Mouse (Mus musculus) E14TG2a.4 (cell line): ENCODE measurements around the gene Pdzd9.
A peak's percentile ranks its signal among the peaks of the same experiment; 100 is the strongest.

Experiments used
- H3K27me3 ChIP-seq: 2 replicates; pipeline ENCODE4 v1.6.1; 2014; ENCODE audit warnings: low read length, control low read depth; ENCODE audit not compliant: insufficient read depth
- H3K36me3 ChIP-seq: 2 replicates; pipeline ENCODE4 v1.6.1; 2014; ENCODE audit warnings: low read length, control low read depth; ENCODE audit not compliant: insufficient read depth
- H3K4me1 ChIP-seq: replicated peaks from 2 replicates; pipeline ENCODE4 v1.6.1; 2014; ENCODE audit warnings: low read depth, low read length, control low read depth
- H3K4me3 ChIP-seq: replicated peaks from 2 replicates; pipeline ENCODE4 v1.5.1; 2014; ENCODE audit warnings: mild to moderate bottlenecking, low read length
- H3K9me3 ChIP-seq: 2 replicates; pipeline ENCODE4 v1.6.1; 2014; ENCODE audit warnings: low read length, control low read depth
- CTCF ChIP-seq: conservative IDR thresholded peaks from 2 replicates; pipeline ENCODE4 v1.5.1; 2014; ENCODE audit warnings: low read length
- NANOG ChIP-seq: IDR thresholded peaks from 2 replicates; pipeline ENCODE4 v1.6.1; 2014; ENCODE audit warnings: borderline replicate concordance, low read length, mixed read lengths
- POU5F1 ChIP-seq: IDR thresholded peaks from 2 replicates; pipeline ENCODE4 v1.6.1; 2014; ENCODE audit warnings: low read length, borderline replicate concordance

Gene Pdzd9

DNA sequence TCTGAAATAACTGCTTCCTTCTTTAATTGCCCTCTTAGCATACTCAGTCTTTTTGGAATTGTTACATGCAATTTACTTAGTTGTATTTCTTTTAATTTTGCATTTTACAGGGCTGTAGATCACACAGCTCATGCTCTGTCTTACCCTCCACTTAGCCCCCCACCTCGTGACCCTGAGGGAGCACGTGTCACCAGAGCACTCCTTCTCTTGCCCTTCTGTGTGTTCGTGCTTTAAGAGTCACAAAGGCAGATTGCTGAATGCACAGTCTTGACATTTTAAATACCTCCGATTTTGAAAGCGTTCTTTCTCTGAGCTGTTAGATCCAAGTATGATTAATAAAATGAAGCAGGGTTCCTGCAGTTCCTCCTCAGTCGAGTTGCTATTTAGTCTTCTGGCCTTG, 25.1 kb upstream of the Pdzd9 start:
- H3K9me3 ChIP-seq = no peaks in the 10 kb centered on the region
- TF ChIP-seq CTCF = no peak
- TF ChIP-seq POU5F1 = no peak
- no peak for TF ChIP-seq NANOG
- no peak overlapping the region for H3K4me3 ChIP-seq
- no peaks in the 10 kb centered on the region for H3K27me3 ChIP-seq
- H3K36me3 ChIP-seq = peaks cover 12% of the 10 kb centered on the region
- peaks cover 69% of the 10 kb centered on the region for H3K4me1 ChIP-seq

DNA sequence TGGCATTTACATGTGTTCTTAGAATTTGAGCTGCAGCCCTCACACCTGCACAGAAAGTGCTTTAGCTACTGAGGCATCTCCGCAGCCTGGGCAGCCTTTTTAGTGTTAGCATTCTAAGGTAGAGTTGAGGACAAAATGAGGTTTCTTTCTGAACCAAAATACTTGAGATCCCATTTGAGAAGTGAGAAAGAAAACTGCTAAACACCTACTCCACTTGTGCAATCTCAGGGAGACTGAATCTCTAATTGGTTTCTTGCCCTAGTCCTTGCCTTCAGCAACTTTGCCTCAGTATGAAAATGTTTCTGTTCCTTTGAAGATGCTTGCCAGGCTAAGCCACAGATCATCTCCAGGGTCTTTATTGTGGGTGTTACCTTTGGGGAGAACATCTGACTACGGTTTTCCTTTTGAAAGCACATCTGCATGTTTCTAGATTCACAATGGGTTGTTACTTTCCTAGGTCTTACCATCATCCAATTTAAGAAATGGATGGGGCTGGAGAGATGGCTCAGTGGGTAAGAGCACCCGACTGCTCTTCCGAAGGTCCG, 23.8 kb upstream of the Pdzd9 start:
- Histone ChIP-seq H3K27me3 (no peaks in the 10 kb centered on the region), H3K4me3 (no peak overlapping the region), H3K4me1 (peaks cover 59% of the 10 kb centered on the region), H3K36me3 (peaks cover 19% of the 10 kb centered on the region), H3K9me3 (no peaks in the 10 kb centered on the region)
- TF ChIP-seq POU5F1 (no peak), CTCF (no peak), NANOG (no peak)

DNA sequence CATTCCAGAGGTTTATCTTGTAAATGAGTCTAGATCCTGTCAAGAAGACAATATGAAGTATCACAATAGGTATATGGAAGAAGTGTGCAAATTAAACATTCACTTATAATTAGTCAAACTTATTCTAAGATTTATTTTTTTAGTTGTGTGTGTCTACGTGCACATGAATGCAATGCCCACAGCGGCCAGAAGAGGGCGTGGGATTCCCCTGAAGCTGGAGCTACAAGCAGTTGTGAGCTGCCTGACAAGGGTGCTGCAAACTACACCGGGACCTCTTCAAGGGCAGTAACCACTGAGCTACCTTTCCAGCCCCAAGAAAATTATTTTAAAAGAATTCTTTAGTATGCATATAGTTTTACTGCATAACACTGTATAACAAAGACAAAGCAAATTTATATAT, 20.5 kb upstream of the Pdzd9 start:
- Histone ChIP-seq H3K36me3 (peaks cover 20% of the 10 kb centered on the region), H3K9me3 (no peaks in the 10 kb centered on the region), H3K27me3 (no peaks in the 10 kb centered on the region), H3K4me3 (no peak overlapping the region), H3K4me1 (peaks cover 38% of the 10 kb centered on the region)
- TF ChIP-seq NANOG (no peak), POU5F1 (no peak), CTCF (peak; percentile 86)

DNA sequence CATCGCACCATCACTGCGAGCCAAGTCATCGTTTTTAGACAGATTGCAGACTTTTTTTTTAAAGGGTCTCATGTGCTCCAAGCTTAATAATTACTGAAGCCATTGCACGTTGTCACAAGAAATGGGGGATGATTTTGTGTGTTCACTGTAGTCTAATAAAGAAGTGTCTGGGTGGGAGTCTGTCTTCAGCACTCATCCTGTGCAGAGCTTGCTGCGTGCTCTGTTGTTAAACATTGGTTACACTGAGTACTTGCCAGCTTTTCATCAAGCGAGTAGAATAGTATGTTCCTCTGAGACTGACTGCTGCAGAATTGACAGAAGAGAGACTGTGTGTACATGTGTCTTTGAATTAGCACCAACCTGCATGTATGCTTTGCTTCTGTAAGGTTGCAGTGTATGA, 15.1 kb upstream of the Pdzd9 start:
- H3K9me3 ChIP-seq = no peaks in the 10 kb centered on the region
- TF ChIP-seq CTCF (no peak), NANOG (no peak), POU5F1 (no peak)
- H3K4me1 ChIP-seq = peaks cover 7% of the 10 kb centered on the region; the same call in 1 of the 2 replicates
- no peak overlapping the region for H3K4me3 ChIP-seq
- H3K36me3 ChIP-seq = 0 out of 2 replicates have a peak, but pooled peaks cover 10% of the 10 kb centered on the region
- no peaks in the 10 kb centered on the region for H3K27me3 ChIP-seq

DNA sequence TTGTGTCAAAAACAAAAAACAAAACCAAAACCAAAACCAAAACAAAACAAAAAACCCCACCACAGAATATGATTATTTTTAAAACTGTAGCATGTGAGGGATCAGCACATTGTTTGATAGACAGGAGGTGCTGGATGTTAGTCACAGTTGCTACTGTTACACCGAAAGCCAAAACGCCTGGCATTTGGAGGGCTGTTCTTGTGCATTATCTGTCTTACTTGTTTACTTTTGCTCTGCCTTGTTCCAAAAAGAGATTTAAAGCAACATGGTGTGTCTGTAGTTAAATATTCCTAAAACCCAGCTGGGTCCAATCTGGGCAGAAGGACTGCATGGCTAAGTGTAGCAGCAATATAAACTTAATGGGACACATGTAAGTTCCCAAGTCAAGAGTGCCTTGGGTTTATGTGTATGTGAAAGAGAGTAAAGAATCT, 14.6 kb upstream of the Pdzd9 start:
- Histone ChIP-seq H3K4me3 (no peak overlapping the region), H3K4me1 (0 out of 2 replicates have a peak, but pooled peaks cover 11% of the 10 kb centered on the region), H3K9me3 (no peaks in the 10 kb centered on the region), H3K36me3 (0 out of 2 replicates have a peak, but pooled peaks cover 10% of the 10 kb centered on the region), H3K27me3 (no peaks in the 10 kb centered on the region)
- TF ChIP-seq CTCF (no peak), NANOG (no peak), POU5F1 (no peak)

DNA sequence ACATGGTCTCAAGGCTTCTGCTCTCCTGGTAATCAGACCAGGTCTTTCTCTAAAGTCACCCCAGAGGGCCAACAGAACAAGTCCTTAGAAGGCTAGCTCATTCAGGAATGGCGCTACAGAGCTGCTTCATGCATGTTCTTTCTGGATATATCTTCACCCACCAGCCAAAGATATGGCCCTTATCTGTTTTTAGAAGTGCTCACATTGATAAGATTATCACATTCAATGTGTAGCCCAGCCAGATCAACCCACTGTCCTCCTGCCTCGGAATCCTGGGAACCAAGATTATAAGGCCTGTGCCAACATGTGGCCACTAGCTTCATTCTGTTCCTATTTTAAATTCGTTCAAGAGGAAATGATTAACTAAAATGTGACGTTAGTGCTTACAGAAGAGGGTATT, 11.9 kb upstream of the Pdzd9 start:
- Histone ChIP-seq H3K4me3 (no peak overlapping the region), H3K9me3 (no peaks in the 10 kb centered on the region), H3K4me1 (peaks cover 26% of the 10 kb centered on the region), H3K36me3 (0 out of 2 replicates have a peak, but pooled peaks cover 3% of the 10 kb centered on the region), H3K27me3 (no peaks in the 10 kb centered on the region)
- no peak for TF ChIP-seq POU5F1
- TF ChIP-seq CTCF = no peak
- TF ChIP-seq NANOG = no peak

DNA sequence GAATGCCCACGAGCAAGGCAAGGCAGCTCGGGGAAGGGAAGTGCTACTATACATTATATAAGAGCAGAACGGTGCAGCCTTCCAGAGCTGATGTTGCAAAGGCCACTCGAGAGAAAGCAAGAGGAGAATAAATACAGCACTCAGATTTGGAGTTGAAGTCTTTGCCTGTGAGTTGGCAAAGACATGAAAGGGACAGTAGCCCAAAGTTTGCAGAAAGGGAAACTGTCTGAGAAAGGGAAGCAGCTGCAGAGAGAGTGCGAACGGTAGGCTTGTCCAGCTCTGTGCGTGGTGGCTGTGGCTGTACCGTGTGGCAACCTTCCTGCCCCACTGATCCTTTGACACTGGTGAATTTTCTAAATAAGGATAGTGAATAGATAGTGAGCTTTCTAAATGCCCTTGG, 8.9 kb upstream of the Pdzd9 start:
- H3K9me3 ChIP-seq = no peaks in the 10 kb centered on the region
- peaks cover 35% of the 10 kb centered on the region for H3K4me1 ChIP-seq
- H3K4me3 ChIP-seq = 0 out of 2 replicates have a peak overlapping the region, but pooled peaks have one; percentile 90
- H3K36me3 ChIP-seq = 0 out of 2 replicates have a peak, but pooled peaks cover 3% of the 10 kb centered on the region
- no peaks in the 10 kb centered on the region for H3K27me3 ChIP-seq
- TF ChIP-seq CTCF (no peak), POU5F1 (no peak), NANOG (no peak)

DNA sequence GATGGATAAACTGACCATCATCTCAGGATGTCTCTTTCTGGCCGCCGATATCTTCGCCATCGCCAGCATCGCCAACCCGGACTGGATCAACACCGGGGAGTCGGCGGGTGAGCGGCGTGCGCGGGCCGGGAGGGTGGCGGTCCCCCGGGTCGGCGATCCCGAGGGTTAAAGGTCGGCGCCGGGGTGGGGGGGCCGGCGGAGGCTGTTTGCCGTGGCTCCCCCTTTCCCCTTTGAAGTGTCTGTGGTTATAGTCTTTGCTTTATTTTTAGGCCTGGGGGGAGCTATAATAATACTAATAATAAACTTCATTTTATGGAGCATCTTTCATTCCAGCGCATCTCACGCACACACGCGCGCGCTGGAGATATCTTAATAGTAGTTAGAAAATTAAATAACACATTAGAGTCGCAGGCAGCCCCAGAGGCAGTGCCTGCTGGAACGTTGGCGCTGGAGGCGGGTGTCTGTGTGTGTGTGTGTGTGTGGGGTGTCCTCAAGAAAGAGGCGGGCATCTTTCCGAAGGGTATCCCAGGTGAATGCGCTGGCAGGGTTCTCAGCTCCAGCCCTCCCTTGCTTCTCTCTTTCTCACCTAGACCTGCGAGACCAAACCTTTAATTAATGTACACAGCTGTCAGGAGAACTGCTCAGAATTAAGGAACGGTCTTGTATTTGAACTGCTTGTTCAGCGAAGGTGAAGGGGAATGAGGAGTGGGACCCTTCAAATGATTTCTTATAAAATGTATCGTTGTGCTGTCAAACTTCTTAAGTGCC, 7.8 kb upstream of the Pdzd9 start:
- Histone ChIP-seq H3K27me3 (no peaks in the 10 kb centered on the region), H3K36me3 (0 out of 2 replicates have a peak, but pooled peaks cover 3% of the 10 kb centered on the region), H3K9me3 (no peaks in the 10 kb centered on the region), H3K4me1 (peaks cover 35% of the 10 kb centered on the region), H3K4me3 (peak overlapping the region; percentile 90)
- TF ChIP-seq NANOG (no peak), POU5F1 (no peak), CTCF (no peak)
